Mouse (Mus musculus) stomach, embryonic 15.5 days (tissue): Measurements from ENCODE around the gene Traf5. TPM values are rescaled to one million over a fixed set of nuclear protein-coding genes. Genes with fewer than 3 reads are reported as not detected.

Experiments
- ATAC-seq: fragments of 200-750 bp; cut with Nextera tagmentation; 2 replicates; pipeline ENCODE4 v1.8.0; 2017; ENCODE audit warnings: low read depth, moderate number of reproducible peaks, moderate TSS enrichment; ENCODE audit not compliant: insufficient read depth, low FRiP score
- H3K27ac ChIP-seq: fragments of 300-500 bp; sonication (generic); 2 replicates; pipeline ENCODE4 v1.5.1; 2015; ENCODE audit warnings: mild to moderate bottlenecking, inconsistent platforms
- H3K27me3 ChIP-seq: fragments of 300-500 bp; sonication (generic); replicated peaks from 2 replicates; pipeline ENCODE4 v1.6.1; 2015; ENCODE audit warnings: inconsistent platforms
- H3K36me3 ChIP-seq: fragments of 300-500 bp; sonication (generic); 2 replicates; pipeline ENCODE4 v1.6.1; 2015; ENCODE audit warnings: inconsistent platforms
- H3K4me1 ChIP-seq: fragments of 300-500 bp; sonication (generic); 2 replicates; pipeline ENCODE4 v1.6.1; 2015; ENCODE audit warnings: inconsistent platforms
- H3K4me2 ChIP-seq: fragments of 300-500 bp; sonication (generic); 2 replicates; pipeline ENCODE4 v1.6.1; 2015; ENCODE audit warnings: mild to moderate bottlenecking, inconsistent platforms
- H3K4me3 ChIP-seq: fragments of 300-500 bp; sonication (generic); replicated peaks from 2 replicates; pipeline ENCODE4 v1.5.1; 2015; ENCODE audit warnings: inconsistent platforms
- H3K9ac ChIP-seq: fragments of 300-500 bp; sonication (generic); 2 replicates; pipeline ENCODE4 v1.6.1; 2015; ENCODE audit warnings: inconsistent platforms
- H3K9me3 ChIP-seq: fragments of 300-500 bp; sonication (generic); 2 replicates; pipeline ENCODE4 v1.6.1; 2016; ENCODE audit warnings: inconsistent platforms
- WGBS: fragments of 180-500 bp; shearing (Covaris S2); methylation state at CpG from one replicate; pipeline ENCODE4 v1.1.7; 2015; 5-methylcytosine and 5-hydroxymethylcytosine counted together
- polyA plus RNA-seq: library from polyadenylated mRNA; unstranded; fragments of >200 nt; fragmentation: Nextera tagmentation; extraction: Ambion mirVana; gene quantifications from 2 replicates; pipeline ENCODE4 v1.2.1, GENCODE M21; 2015

The Traf5 gene
- polyA plus RNA-seq, 1 experiment from 2014 or later, result 23.7 TPM

GRCm38 (mm10) chr1:192090281-192090680 lies 2.1 kb downstream of the Traf5 start:
- no peaks in the 10 kb centered on the region for H3K27me3 ChIP-seq
- peak overlapping the region; percentile 66; the same call in 1 of the 2 replicates for H3K4me3 ChIP-seq
- H3K4me2 ChIP-seq, result peak overlapping the region; percentile 90
- no peak for ATAC-seq
- H3K9ac ChIP-seq, result no peak overlapping the region
- 71% methylated on average over 3 of the region's 3 CpGs for WGBS
- H3K36me3 ChIP-seq, result no peaks in the 10 kb centered on the region
- peaks cover 9% of the 10 kb centered on the region; the same call in 1 of the 2 replicates for H3K4me1 ChIP-seq
- no peak overlapping the region for H3K27ac ChIP-seq
- no peaks in the 10 kb centered on the region for H3K9me3 ChIP-seq

DNA sequence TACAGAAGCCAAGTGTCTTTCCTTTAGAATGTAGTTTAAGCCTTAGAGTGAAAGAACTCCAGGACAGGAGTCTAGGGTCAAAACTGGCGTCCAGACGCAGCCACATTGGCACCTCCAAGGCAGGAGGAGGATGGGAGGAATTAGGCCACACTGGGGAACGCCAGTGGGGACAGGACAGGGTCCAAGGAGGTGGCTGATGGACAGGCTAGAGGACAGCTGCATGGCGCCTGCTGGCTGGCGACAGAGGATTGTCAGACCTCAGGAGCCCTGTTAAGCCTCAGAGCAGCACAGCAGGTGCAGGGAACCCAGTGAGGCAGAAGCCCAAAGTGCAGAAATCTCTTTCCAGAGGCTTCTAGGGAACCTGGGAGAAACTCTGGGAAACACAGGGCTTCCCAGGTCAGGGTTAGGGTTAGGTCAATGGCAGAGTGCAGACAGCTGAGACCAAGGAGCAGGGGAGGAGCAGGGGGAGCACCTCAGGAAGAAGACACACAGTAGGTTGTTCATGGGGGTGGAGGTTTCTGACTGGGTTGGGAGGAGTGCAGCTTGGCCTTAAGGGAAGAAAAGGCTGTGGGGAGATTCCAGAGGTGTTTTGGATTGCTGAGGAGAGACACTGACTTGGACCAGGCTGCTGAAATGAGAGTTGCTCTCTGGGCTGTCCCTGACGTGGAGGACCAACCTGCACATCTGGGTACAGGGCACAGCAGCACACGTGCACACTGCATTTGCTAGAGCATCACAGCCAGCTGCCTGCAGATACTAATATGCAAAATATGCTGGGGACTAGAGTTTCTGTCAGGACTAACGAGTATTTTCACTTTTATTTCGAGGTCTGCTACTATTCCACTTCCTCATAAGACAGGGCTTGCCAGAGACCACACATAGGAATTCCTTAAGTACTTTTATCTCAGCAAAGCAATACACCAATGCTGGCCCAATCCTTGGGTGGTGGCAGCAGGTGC lies 2.9 kb downstream of the Traf5 start:
- no peak overlapping the region for H3K4me3 ChIP-seq
- H3K27me3 ChIP-seq, result no peaks in the 10 kb centered on the region
- no peaks in the 10 kb centered on the region for H3K9me3 ChIP-seq
- H3K9ac ChIP-seq, result no peak overlapping the region
- WGBS, result 79% methylated on average over 9 of the region's 9 CpGs
- H3K4me1 ChIP-seq, result peaks cover 9% of the 10 kb centered on the region; the same call in 1 of the 2 replicates
- no peaks in the 10 kb centered on the region for H3K36me3 ChIP-seq
- H3K4me2 ChIP-seq, result no peak overlapping the region
- no peak overlapping the region for H3K27ac ChIP-seq
- no peak for ATAC-seq

- H3K4me1 ChIP-seq, result peaks cover 9% of the 10 kb centered on the region; the same call in 1 of the 2 replicates
- 70% methylated on average over 4 of the region's 4 CpGs for WGBS
- no peak overlapping the region for H3K4me2 ChIP-seq
- no peaks in the 10 kb centered on the region for H3K36me3 ChIP-seq
- no peak for ATAC-seq
- H3K9me3 ChIP-seq, result no peaks in the 10 kb centered on the region
- no peak overlapping the region for H3K27ac ChIP-seq
- no peaks in the 10 kb centered on the region for H3K27me3 ChIP-seq
- no peak overlapping the region for H3K9ac ChIP-seq
- H3K4me3 ChIP-seq, result no peak overlapping the region
Observed at GRCm38 (mm10) chr1:192088011-192088410, 4.3 kb downstream of the Traf5 start.

- H3K9ac ChIP-seq, result no peak overlapping the region
- no peaks in the 10 kb centered on the region for H3K9me3 ChIP-seq
- H3K4me1 ChIP-seq, result peaks cover 9% of the 10 kb centered on the region; the same call in 1 of the 2 replicates
- 68% methylated on average over 4 of the region's 4 CpGs for WGBS
- no peaks in the 10 kb centered on the region for H3K36me3 ChIP-seq
- 0 out of 2 replicates have a peak overlapping the region, but pooled peaks have one; percentile 17 for H3K27ac ChIP-seq
- ATAC-seq, result no peak
- H3K4me2 ChIP-seq, result no peak overlapping the region
- no peak overlapping the region for H3K4me3 ChIP-seq
- H3K27me3 ChIP-seq, result no peaks in the 10 kb centered on the region
Observed at GRCm38 (mm10) chr1:192087098-192087497, 5.3 kb downstream of the Traf5 start.

GRCm38 (mm10) chr1:192086279-192087037 lies 5.9 kb downstream of the Traf5 start:
- H3K27ac ChIP-seq, result peak overlapping the region; percentile 31; the same call in 1 of the 2 replicates
- ATAC-seq, result peak; percentile 51; the same call in 1 of the 2 replicates

DNA sequence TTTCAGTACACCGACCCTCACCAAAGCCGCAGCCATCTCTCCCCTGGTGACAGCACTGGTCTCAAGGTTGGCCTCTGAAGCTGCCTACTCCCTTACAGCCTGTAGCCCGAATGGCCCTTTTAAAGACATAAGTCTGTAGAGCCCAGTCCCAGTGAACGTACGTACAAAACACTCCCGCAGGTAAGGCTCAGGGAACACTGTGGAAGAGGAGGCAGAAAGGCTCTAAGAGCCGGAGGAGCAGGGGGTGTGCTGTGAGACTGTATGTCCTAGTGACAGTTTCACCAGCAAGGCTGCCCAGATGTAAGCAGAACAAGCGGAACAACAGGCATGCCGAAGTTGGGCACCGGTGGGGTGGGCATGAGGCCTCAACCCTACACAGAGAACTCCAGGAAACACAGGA lies 7.1 kb downstream of the Traf5 start:
- Histone ChIP-seq H3K27me3 (no peaks in the 10 kb centered on the region), H3K4me3 (no peak overlapping the region), H3K4me2 (no peak overlapping the region), H3K4me1 (peaks cover 4% of the 10 kb centered on the region; the same call in 1 of the 2 replicates), H3K27ac (no peak overlapping the region), H3K9me3 (no peaks in the 10 kb centered on the region), H3K9ac (no peak overlapping the region), H3K36me3 (no peaks in the 10 kb centered on the region)
- no peak for ATAC-seq
- 91% methylated on average over 10 of the region's 10 CpGs for WGBS

More at GRCm38 (mm10) chr1:192086279-192087037, 5.9 kb downstream of the Traf5 start:
- no peaks in the 10 kb centered on the region for H3K36me3 ChIP-seq
- no peak overlapping the region for H3K4me3 ChIP-seq
- H3K4me1 ChIP-seq, result peaks cover 9% of the 10 kb centered on the region; the same call in 1 of the 2 replicates
- H3K27me3 ChIP-seq, result no peaks in the 10 kb centered on the region
- 72% methylated on average over 12 of the region's 12 CpGs for WGBS
- no peak overlapping the region for H3K4me2 ChIP-seq
- no peak overlapping the region for H3K9ac ChIP-seq
- H3K9me3 ChIP-seq, result no peaks in the 10 kb centered on the region

- peaks cover 14% of the 10 kb centered on the region for H3K4me1 ChIP-seq
- 78% methylated on average over 1 of the region's 1 CpGs for WGBS
- no peaks in the 10 kb centered on the region for H3K9me3 ChIP-seq
- no peak overlapping the region for H3K27ac ChIP-seq
- H3K9ac ChIP-seq, result no peak overlapping the region
- no peaks in the 10 kb centered on the region for H3K27me3 ChIP-seq
- no peak overlapping the region for H3K4me3 ChIP-seq
- ATAC-seq, result no peak
- H3K4me2 ChIP-seq, result no peak overlapping the region
- H3K36me3 ChIP-seq, result no peaks in the 10 kb centered on the region
Observed at GRCm38 (mm10) chr1:192082646-192083045, 9.7 kb downstream of the Traf5 start.

DNA sequence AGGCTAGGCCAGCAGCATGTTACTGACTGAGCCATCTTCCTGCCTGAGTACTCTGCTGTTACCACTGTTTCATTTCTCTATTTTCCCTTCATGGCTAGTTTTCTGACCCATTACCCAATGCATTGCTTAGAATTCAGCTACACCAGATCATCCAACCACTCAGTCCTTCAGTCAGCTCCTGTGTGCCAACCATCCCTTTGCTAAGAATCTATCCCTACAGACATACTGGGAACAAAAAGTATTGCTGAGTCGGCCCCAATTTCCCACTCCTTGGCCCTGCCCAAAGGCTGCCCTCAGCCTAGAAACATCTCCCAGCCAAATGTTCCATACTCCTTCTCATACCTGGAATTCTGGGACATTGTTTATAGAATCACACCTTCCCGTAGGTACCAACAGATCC lies 11.2 kb downstream of the Traf5 start:
- no peak for ATAC-seq
- WGBS, result 94% methylated on average over 2 of the region's 2 CpGs
- Histone ChIP-seq H3K4me3 (no peak overlapping the region), H3K27me3 (no peaks in the 10 kb centered on the region), H3K27ac (no peak overlapping the region), H3K9me3 (no peaks in the 10 kb centered on the region), H3K4me2 (no peak overlapping the region), H3K36me3 (no peaks in the 10 kb centered on the region), H3K9ac (no peak overlapping the region), H3K4me1 (peaks cover 21% of the 10 kb centered on the region)

DNA sequence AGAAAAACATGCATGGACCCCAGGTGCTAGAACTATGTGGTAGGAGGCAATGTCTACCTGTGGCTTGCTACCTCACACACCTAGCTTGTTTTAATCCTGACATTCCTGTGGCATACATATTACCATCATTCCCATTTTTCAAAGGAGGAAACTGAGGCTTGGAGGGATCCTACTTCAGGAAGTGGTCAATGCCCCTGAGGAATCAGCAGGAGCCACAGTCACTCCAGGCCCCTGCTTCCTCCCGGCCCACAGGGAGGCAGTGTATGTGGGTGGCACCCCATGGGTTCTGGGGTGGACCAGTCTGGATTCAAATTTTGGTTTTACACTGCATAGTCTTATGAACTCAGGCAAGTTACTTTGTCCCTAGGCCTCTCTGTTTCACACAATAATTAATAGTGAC lies 13.2 kb downstream of the Traf5 start:
- ATAC-seq, result no peak
- Histone ChIP-seq H3K9me3 (no peaks in the 10 kb centered on the region), H3K27ac (no peak overlapping the region), H3K9ac (no peak overlapping the region), H3K27me3 (no peaks in the 10 kb centered on the region), H3K4me1 (peaks cover 21% of the 10 kb centered on the region), H3K36me3 (no peaks in the 10 kb centered on the region), H3K4me3 (no peak overlapping the region), H3K4me2 (no peak overlapping the region)
- WGBS, result 68% methylated on average over 1 of the region's 1 CpGs

DNA sequence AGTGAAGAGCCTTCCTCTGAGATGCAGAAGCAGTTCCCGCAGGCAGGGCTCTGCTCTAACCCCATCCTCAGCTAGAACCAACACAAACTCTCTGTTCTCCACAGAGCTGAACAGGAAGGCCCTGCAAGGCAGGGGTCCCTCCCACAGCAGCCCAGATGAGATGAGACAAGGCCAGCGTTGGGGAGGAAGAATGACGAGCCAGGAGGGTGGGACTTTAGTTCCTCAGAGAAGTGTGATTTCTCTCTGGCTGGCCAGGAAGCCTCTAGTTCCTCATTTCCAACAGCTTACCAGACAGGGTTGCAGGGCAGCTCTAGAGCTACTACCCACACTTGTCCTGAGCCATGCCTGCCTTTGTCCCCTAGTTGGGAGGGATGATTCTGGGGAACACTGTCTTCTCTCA lies 14.0 kb downstream of the Traf5 start:
- 26% methylated on average over 3 of the region's 3 CpGs for WGBS
- ATAC-seq, result peak; percentile 16; the same call in 1 of the 2 replicates
- Histone ChIP-seq H3K36me3 (no peaks in the 10 kb centered on the region), H3K9me3 (no peaks in the 10 kb centered on the region), H3K4me3 (no peak overlapping the region), H3K27ac (peak overlapping the region; percentile 26; the same call in 1 of the 2 replicates), H3K4me2 (no peak overlapping the region), H3K4me1 (peaks cover 21% of the 10 kb centered on the region), H3K27me3 (no peaks in the 10 kb centered on the region), H3K9ac (no peak overlapping the region)

DNA sequence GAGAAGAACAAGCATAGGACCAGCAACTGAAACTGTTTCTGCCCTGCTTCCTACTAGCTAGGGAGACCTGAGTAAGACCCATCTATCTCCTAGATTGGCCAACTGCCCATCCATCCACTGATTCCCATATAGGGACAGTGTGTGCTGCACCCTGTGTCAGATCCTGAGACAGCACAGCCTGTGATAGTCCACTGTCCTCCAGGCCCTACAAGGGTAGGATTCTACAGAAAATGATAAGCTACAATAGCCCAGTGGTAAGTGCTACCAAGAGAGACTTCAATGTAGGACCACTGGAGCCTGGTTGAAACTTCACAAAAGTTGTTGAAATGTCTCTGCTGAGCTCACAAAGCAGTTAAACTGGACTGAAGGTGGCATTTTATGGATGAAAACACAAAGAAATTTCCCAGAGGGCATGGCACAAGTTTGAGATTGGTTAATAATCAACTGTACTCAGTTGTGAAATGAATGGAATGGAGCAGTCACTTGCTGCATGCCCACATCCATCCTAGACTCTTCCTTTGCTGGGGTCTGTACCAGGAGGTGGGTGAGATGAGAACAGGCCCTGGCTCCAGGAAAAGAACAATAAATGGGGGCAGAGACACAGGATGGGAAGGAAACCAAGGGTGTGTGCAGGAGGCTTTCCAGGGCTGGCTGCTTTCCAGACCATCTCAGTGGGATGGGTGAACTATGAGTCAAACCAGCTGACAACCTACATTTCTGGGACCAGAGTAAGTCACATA lies 15.4 kb downstream of the Traf5 start:
- no peak overlapping the region for H3K4me3 ChIP-seq
- H3K27me3 ChIP-seq, result no peaks in the 10 kb centered on the region
- ATAC-seq, result no peak
- no peak overlapping the region for H3K9ac ChIP-seq
- peak overlapping the region; percentile 55 for H3K27ac ChIP-seq
- H3K4me1 ChIP-seq, result peaks cover 24% of the 10 kb centered on the region
- no peaks in the 10 kb centered on the region for H3K9me3 ChIP-seq
- H3K4me2 ChIP-seq, result no peak overlapping the region
- H3K36me3 ChIP-seq, result no peaks in the 10 kb centered on the region
